Mouse (Mus musculus) limb, embryonic 10.5 days (tissue): ENCODE measurements around the gene Adarb1. TPM values are rescaled to one million over a fixed set of nuclear protein-coding genes. Genes with fewer than 3 reads are reported as not detected.

Source experiments
- DNase-seq: peaks from one replicate; pipeline ENCODE4 v3.0.0-alpha.2; 2017; ENCODE audit warnings: low spot score
- H3K27ac ChIP-seq: fragments of 300-500 bp; sonication (generic); 2 replicates; pipeline ENCODE4 v1.5.1; 2016; ENCODE audit warnings: mild to moderate bottlenecking
- H3K27me3 ChIP-seq: fragments of 300-500 bp; sonication (generic); 2 replicates; pipeline ENCODE4 v1.6.1; 2016; ENCODE audit warnings: low read depth, mild to moderate bottlenecking; ENCODE audit not compliant: poor library complexity, severe bottlenecking
- H3K36me3 ChIP-seq: fragments of 300-500 bp; sonication (generic); 2 replicates; pipeline ENCODE4 v1.6.1; 2016; ENCODE audit warnings: mild to moderate bottlenecking, moderate library complexity
- H3K4me1 ChIP-seq: fragments of 300-500 bp; sonication (generic); 2 replicates; pipeline ENCODE4 v1.6.1; 2016
- H3K4me3 ChIP-seq: fragments of 300-500 bp; sonication (generic); 2 replicates; pipeline ENCODE4 v1.5.1; 2016; ENCODE audit warnings: mild to moderate bottlenecking, moderate library complexity
- H3K9me3 ChIP-seq: fragments of 300-500 bp; sonication (generic); replicated peaks from 2 replicates; pipeline ENCODE4 v1.6.1; 2016; ENCODE audit warnings: mild to moderate bottlenecking
- WGBS: fragments of 180-500 bp; shearing (Covaris S2); methylation state at CpG from one replicate; pipeline ENCODE4 v1.1.7; 2016; 5-methylcytosine and 5-hydroxymethylcytosine counted together
- polyA plus RNA-seq: library from polyadenylated mRNA; unstranded; fragments of >200 nt; fragmentation: Nextera tagmentation; extraction: Ambion mirVana; gene quantifications from 2 replicates; pipeline ENCODE4 v1.2.1, GENCODE M21; 2016

Adarb1 gene
- polyA plus RNA-seq, 1 experiment from 2014 or later: 4.9 TPM

- no peak for DNase-seq
- no peaks in the 10 kb centered on the region for H3K9me3 ChIP-seq
- peaks cover 30% of the 10 kb centered on the region for H3K4me1 ChIP-seq
- peaks cover 19% of the 10 kb centered on the region; the same call in 1 of the 2 replicates for H3K27me3 ChIP-seq
- H3K36me3 ChIP-seq: no peaks in the 10 kb centered on the region
- H3K27ac ChIP-seq: peak overlapping the region; percentile 61; the same call in 1 of the 2 replicates
- peak overlapping the region; percentile 32; the same call in 1 of the 2 replicates for H3K4me3 ChIP-seq
- WGBS: 69% methylated on average over 6 of the region's 6 CpGs
These were observed 30.7 kb upstream of the Adarb1 start for GRCm38 (mm10) chr10:77448698-77449247.

GRCm38 (mm10) chr10:77448209-77448608 lies 30.1 kb upstream of the Adarb1 start:
- 89% methylated on average over 7 of the region's 7 CpGs for WGBS
- H3K4me1 ChIP-seq: peaks cover 30% of the 10 kb centered on the region
- H3K36me3 ChIP-seq: no peaks in the 10 kb centered on the region
- H3K27ac ChIP-seq: 0 out of 2 replicates have a peak overlapping the region, but pooled peaks have one; percentile 12
- H3K27me3 ChIP-seq: peaks cover 19% of the 10 kb centered on the region; the same call in 1 of the 2 replicates
- no peak overlapping the region for H3K4me3 ChIP-seq
- H3K9me3 ChIP-seq: no peaks in the 10 kb centered on the region
- DNase-seq: no peak

GRCm38 (mm10) chr10:77447755-77448154 lies 29.7 kb upstream of the Adarb1 start:
- no peak for DNase-seq
- Histone ChIP-seq H3K27ac (no peak overlapping the region), H3K27me3 (peaks cover 19% of the 10 kb centered on the region; the same call in 1 of the 2 replicates), H3K36me3 (no peaks in the 10 kb centered on the region), H3K9me3 (no peaks in the 10 kb centered on the region), H3K4me3 (no peak overlapping the region), H3K4me1 (peaks cover 30% of the 10 kb centered on the region)
- WGBS: 12% methylated on average over 2 of the region's 2 CpGs

- H3K4me3 ChIP-seq: no peak overlapping the region
- WGBS: 77% methylated on average over 4 of the region's 4 CpGs
These were observed 24.2 kb upstream of the Adarb1 start for GRCm38 (mm10) chr10:77442250-77442649.

GRCm38 (mm10) chr10:77441812-77442211 lies 23.7 kb upstream of the Adarb1 start:
- Histone ChIP-seq H3K27ac (no peak overlapping the region), H3K27me3 (no peaks in the 10 kb centered on the region), H3K4me1 (peaks cover 34% of the 10 kb centered on the region), H3K4me3 (no peak overlapping the region), H3K36me3 (no peaks in the 10 kb centered on the region), H3K9me3 (no peaks in the 10 kb centered on the region)
- WGBS: 67% methylated on average over 3 of the region's 3 CpGs
- no peak for DNase-seq

More at GRCm38 (mm10) chr10:77442250-77442649, 24.2 kb upstream of the Adarb1 start:
- no peaks in the 10 kb centered on the region for H3K9me3 ChIP-seq
- no peak overlapping the region for H3K27ac ChIP-seq
- no peaks in the 10 kb centered on the region for H3K27me3 ChIP-seq
- peaks cover 34% of the 10 kb centered on the region for H3K4me1 ChIP-seq
- DNase-seq: no peak
- H3K36me3 ChIP-seq: no peaks in the 10 kb centered on the region

- no peaks in the 10 kb centered on the region for H3K36me3 ChIP-seq
- 56% methylated on average over 19 of the region's 19 CpGs for WGBS
- peaks cover 34% of the 10 kb centered on the region for H3K4me1 ChIP-seq
- no peak overlapping the region for H3K4me3 ChIP-seq
- H3K27me3 ChIP-seq: no peaks in the 10 kb centered on the region
- H3K9me3 ChIP-seq: no peaks in the 10 kb centered on the region
- DNase-seq: no peak
- H3K27ac ChIP-seq: 0 out of 2 replicates have a peak overlapping the region, but pooled peaks have one; percentile 31
These were observed 23.0 kb upstream of the Adarb1 start for GRCm38 (mm10) chr10:77440841-77441755.

- WGBS: 54% methylated on average over 6 of the region's 6 CpGs
- H3K27ac ChIP-seq: peak overlapping the region; percentile 33
These were observed 22.2 kb upstream of the Adarb1 start for GRCm38 (mm10) chr10:77440286-77440685.

GRCm38 (mm10) chr10:77439026-77439425 lies 21.0 kb upstream of the Adarb1 start:
- Histone ChIP-seq H3K36me3 (no peaks in the 10 kb centered on the region), H3K4me1 (peaks cover 39% of the 10 kb centered on the region), H3K27ac (no peak overlapping the region), H3K4me3 (no peak overlapping the region), H3K27me3 (no peaks in the 10 kb centered on the region), H3K9me3 (no peaks in the 10 kb centered on the region)
- WGBS: 68% methylated on average over 3 of the region's 3 CpGs
- no peak for DNase-seq

More at GRCm38 (mm10) chr10:77440286-77440685, 22.2 kb upstream of the Adarb1 start:
- no peak overlapping the region for H3K4me3 ChIP-seq
- no peaks in the 10 kb centered on the region for H3K9me3 ChIP-seq
- H3K36me3 ChIP-seq: no peaks in the 10 kb centered on the region
- H3K27me3 ChIP-seq: no peaks in the 10 kb centered on the region
- no peak for DNase-seq
- H3K4me1 ChIP-seq: peaks cover 34% of the 10 kb centered on the region

GRCm38 (mm10) chr10:77438021-77438420 lies 20.0 kb upstream of the Adarb1 start:
- no peaks in the 10 kb centered on the region for H3K27me3 ChIP-seq
- H3K4me3 ChIP-seq: no peak overlapping the region
- no peak overlapping the region for H3K27ac ChIP-seq
- H3K4me1 ChIP-seq: peaks cover 39% of the 10 kb centered on the region
- WGBS: 74% methylated on average over 1 of the region's 1 CpGs
- DNase-seq: no peak
- no peaks in the 10 kb centered on the region for H3K9me3 ChIP-seq
- no peaks in the 10 kb centered on the region for H3K36me3 ChIP-seq

- H3K4me1 ChIP-seq: peaks cover 18% of the 10 kb centered on the region
- WGBS: 67% methylated on average over 4 of the region's 4 CpGs
- no peaks in the 10 kb centered on the region for H3K36me3 ChIP-seq
- no peaks in the 10 kb centered on the region for H3K9me3 ChIP-seq
- H3K27ac ChIP-seq: no peak overlapping the region
- H3K27me3 ChIP-seq: no peaks in the 10 kb centered on the region
- no peak overlapping the region for H3K4me3 ChIP-seq
- DNase-seq: no peak
These were observed 17.3 kb upstream of the Adarb1 start for GRCm38 (mm10) chr10:77435343-77435742.

- Histone ChIP-seq H3K9me3 (no peaks in the 10 kb centered on the region), H3K4me1 (peaks cover 10% of the 10 kb centered on the region), H3K4me3 (no peak overlapping the region), H3K27ac (no peak overlapping the region), H3K36me3 (no peaks in the 10 kb centered on the region), H3K27me3 (no peaks in the 10 kb centered on the region)
- WGBS: 70% methylated on average over 18 of the region's 18 CpGs
- DNase-seq: no peak
These were observed 16.5 kb upstream of the Adarb1 start for GRCm38 (mm10) chr10:77434457-77435151.

- no peaks in the 10 kb centered on the region for H3K27me3 ChIP-seq
- no peaks in the 10 kb centered on the region for H3K36me3 ChIP-seq
- no peak overlapping the region for H3K4me3 ChIP-seq
- peaks cover 5% of the 10 kb centered on the region; the same call in 1 of the 2 replicates for H3K4me1 ChIP-seq
- H3K9me3 ChIP-seq: no peaks in the 10 kb centered on the region
- 72% methylated on average over 4 of the region's 4 CpGs for WGBS
- no peak overlapping the region for H3K27ac ChIP-seq
- no peak for DNase-seq
These were observed 16.0 kb upstream of the Adarb1 start for GRCm38 (mm10) chr10:77434076-77434456.
